Mouse (Mus musculus) myocyte (in vitro differentiated cells): Measurements from ENCODE around the gene Zfp36l1. TPM values are rescaled to one million over a fixed set of nuclear protein-coding genes. Genes with fewer than 3 reads are reported as not detected.

Source experiments
- H3K27me3 ChIP-seq: one replicate; pipeline ENCODE4 v1.6.1; 2011; ENCODE audit not compliant: control insufficient read depth, insufficient read depth, insufficient read length
- H3K36me3 ChIP-seq: one replicate; pipeline ENCODE4 v1.6.1; 2011; ENCODE audit not compliant: control insufficient read depth, insufficient read depth
- H3K4me2 ChIP-seq: one replicate; pipeline ENCODE4 v1.6.1; 2011; ENCODE audit warnings: low read depth, control low read depth
- H3K4me3 ChIP-seq: one replicate; pipeline ENCODE4 v1.5.1; 2011; ENCODE audit warnings: mild to moderate bottlenecking, control low read depth, moderate library complexity
- H3K79me2 ChIP-seq: one replicate; pipeline ENCODE4 v1.6.1; 2011; ENCODE audit not compliant: control insufficient read depth, insufficient read depth
- H3ac ChIP-seq: one replicate; pipeline ENCODE4 v1.6.1; 2011; ENCODE audit not compliant: control insufficient read depth, insufficient read length
- CEBPB ChIP-seq: IDR thresholded peaks from 2 replicates; pipeline ENCODE4 v1.6.1; 2011; ENCODE audit warnings: mild to moderate bottlenecking, moderate library complexity; ENCODE audit not compliant: poor library complexity, insufficient read depth, severe bottlenecking
- E2F4 ChIP-seq: IDR thresholded peaks from one replicate; pipeline ENCODE4 v1.6.1; 2011; ENCODE audit warnings: mild to moderate bottlenecking, control low read depth, moderate library complexity; ENCODE audit not compliant: insufficient read depth
- MAX ChIP-seq: IDR thresholded peaks from one replicate; pipeline ENCODE4 v1.6.1; 2011; ENCODE audit warnings: low read depth, mild to moderate bottlenecking, control low read depth
- MYOD1 ChIP-seq, 3 experiments: IDR thresholded peaks; one replicate each; pipeline ENCODE4 v1.6.1; 2011; ENCODE audit warnings: control low read depth in 2 of 3, low read depth in 2 of 3, mild to moderate bottlenecking in 2 of 3, moderate library complexity in 1 of 3; ENCODE audit not compliant: insufficient read length in 2 of 3, control insufficient read depth in 1 of 3
- MYOG ChIP-seq, 3 experiments: IDR thresholded peaks; one replicate each; pipeline ENCODE4 v1.6.1; 2011; ENCODE audit warnings: control low read depth in 2 of 3, low read depth in 2 of 3, mild to moderate bottlenecking in 2 of 3; ENCODE audit not compliant: insufficient read length in 2 of 3, control insufficient read depth in 1 of 3, insufficient read depth in 1 of 3
- POLR2A ChIP-seq: IDR thresholded peaks from one replicate; pipeline ENCODE4 v1.6.1; 2011; ENCODE audit warnings: low read depth, mild to moderate bottlenecking, control low read depth, moderate library complexity; ENCODE audit not compliant: insufficient read length
- POLR2AphosphoS2 ChIP-seq: IDR thresholded peaks from one replicate; pipeline ENCODE4 v1.6.1; 2011; ENCODE audit warnings: low read depth, control low read depth; ENCODE audit not compliant: insufficient read length
- REST ChIP-seq: IDR thresholded peaks from one replicate; pipeline ENCODE4 v1.6.1; 2011; ENCODE audit warnings: mild to moderate bottlenecking, control low read depth, moderate library complexity; ENCODE audit not compliant: insufficient read depth, insufficient read length
- SRF ChIP-seq: IDR thresholded peaks from one replicate; pipeline ENCODE4 v1.6.1; 2011; ENCODE audit warnings: low read depth; ENCODE audit not compliant: control insufficient read depth, insufficient read length
- TCF12 ChIP-seq: IDR thresholded peaks from one replicate; pipeline ENCODE4 v1.6.1; 2011; ENCODE audit warnings: mild to moderate bottlenecking, control low read depth; ENCODE audit not compliant: poor library complexity, insufficient read depth, severe bottlenecking
- TCF3 ChIP-seq: IDR thresholded peaks from one replicate; pipeline ENCODE4 v1.6.1; 2011; ENCODE audit warnings: low read depth, control low read depth; ENCODE audit not compliant: insufficient read length
- USF1 ChIP-seq: IDR thresholded peaks from one replicate; pipeline ENCODE4 v1.6.1; 2011; ENCODE audit warnings: low read depth, mild to moderate bottlenecking, control low read depth, moderate library complexity
- polyA plus RNA-seq: library from polyadenylated mRNA; unstranded; fragments of >200 nt; fragmentation: generic; extraction: Trizol; gene quantifications from one replicate; pipeline ENCODE4 v1.2.1, GENCODE M21; 2012; ENCODE audit warnings: missing spikeins

Zfp36l1 gene
- 35.7 TPM for polyA plus RNA-seq

- Histone ChIP-seq H3K4me2 (peak within 1 kb of the TSS; percentile 100), H3K27me3 (no peaks in the 10 kb centered on the region), H3ac (peak within 1 kb of the TSS; percentile 78), H3K79me2 (peaks cover 29% of the 10 kb centered on the region), H3K4me3 (peak within 1 kb of the TSS; percentile 100), H3K36me3 (peaks cover 7% of the 10 kb centered on the region)
- TF ChIP-seq MYOD1 (IDR thresholded peaks at IDR 0.05; ENCODE audit: control insufficient read depth in 1 of 3, insufficient read length in 2 of 3, low read depth in 2 of 3) (no peak), CEBPB (no peak), REST (no peak), MAX (peak; percentile 20), SRF (peak; percentile 28), POLR2AphosphoS2 (peak; percentile 99), TCF3 (no peak), MYOG (IDR thresholded peaks at IDR 0.05; ENCODE audit: control insufficient read depth in 1 of 3, insufficient read depth in 1 of 3, insufficient read length in 2 of 3, low read depth in 2 of 3) (no peak), E2F4 (no peak), TCF12 (no peak), POLR2A (peak; percentile 99)
These were observed at the start of gene Zfp36l1 for GRCm38 (mm10) chr12:80112852-80113551. Gene Zfp36l1, minus strand, starts transcription at chr12:80113013.

- no peak for TF ChIP-seq E2F4
- TF ChIP-seq TCF3, result no peak
- TF ChIP-seq USF1, result no peak
- no peak for TF ChIP-seq POLR2AphosphoS2
- TF ChIP-seq CEBPB, result no peak
- no peak for TF ChIP-seq POLR2A
- TF ChIP-seq MYOG (IDR thresholded peaks at IDR 0.05; ENCODE audit: control insufficient read depth in 1 of 3, insufficient read depth in 1 of 3, insufficient read length in 2 of 3, low read depth in 2 of 3), result no peak
- TF ChIP-seq MYOD1 (IDR thresholded peaks at IDR 0.05; ENCODE audit: control insufficient read depth in 1 of 3, insufficient read length in 2 of 3, low read depth in 2 of 3), result no peak
- TF ChIP-seq MAX, result no peak
- TF ChIP-seq REST, result no peak
- no peak for TF ChIP-seq TCF12
- TF ChIP-seq SRF, result no peak
- Histone ChIP-seq H3K4me2 (no peak overlapping the region), H3ac (no peak overlapping the region), H3K36me3 (peaks cover 22% of the 10 kb centered on the region), H3K79me2 (no peaks in the 10 kb centered on the region), H3K27me3 (no peaks in the 10 kb centered on the region), H3K4me3 (no peak overlapping the region)
These were observed 49.6 kb upstream of the Zfp36l1 start for GRCm38 (mm10) chr12:80162448-80162847.

- Histone ChIP-seq H3K27me3 (no peaks in the 10 kb centered on the region), H3K4me3 (no peak overlapping the region), H3ac (no peak overlapping the region), H3K79me2 (no peaks in the 10 kb centered on the region), H3K4me2 (peak overlapping the region; percentile 54), H3K36me3 (no peaks in the 10 kb centered on the region)
- TF ChIP-seq TCF12 (no peak), SRF (no peak), POLR2A (no peak), MAX (no peak), E2F4 (no peak), MYOD1 (IDR thresholded peaks at IDR 0.05; ENCODE audit: control insufficient read depth in 1 of 3, insufficient read length in 2 of 3, low read depth in 2 of 3) (no peak), TCF3 (no peak), REST (no peak), POLR2AphosphoS2 (no peak), USF1 (no peak), CEBPB (no peak), MYOG (IDR thresholded peaks at IDR 0.05; ENCODE audit: control insufficient read depth in 1 of 3, insufficient read depth in 1 of 3, insufficient read length in 2 of 3, low read depth in 2 of 3) (no peak)
These were observed 44.9 kb upstream of the Zfp36l1 start for GRCm38 (mm10) chr12:80157675-80158074.

- Histone ChIP-seq H3K4me3 (no peak overlapping the region), H3K27me3 (no peaks in the 10 kb centered on the region), H3K4me2 (peak overlapping the region; percentile 55), H3K36me3 (no peaks in the 10 kb centered on the region), H3K79me2 (no peaks in the 10 kb centered on the region), H3ac (no peak overlapping the region)
- TF ChIP-seq TCF12 (no peak), MYOG (IDR thresholded peaks at IDR 0.05; ENCODE audit: control insufficient read depth in 1 of 3, insufficient read depth in 1 of 3, insufficient read length in 2 of 3, low read depth in 2 of 3) (no peak), POLR2AphosphoS2 (no peak), SRF (no peak), REST (no peak), CEBPB (no peak), USF1 (no peak), POLR2A (no peak), MAX (no peak), MYOD1 (IDR thresholded peaks at IDR 0.05; ENCODE audit: control insufficient read depth in 1 of 3, insufficient read length in 2 of 3, low read depth in 2 of 3) (no peak)
These were observed 41.0 kb upstream of the Zfp36l1 start for GRCm38 (mm10) chr12:80153687-80154326.
